Mouse (Mus musculus) megakaryocyte, embryonic 14.5 days (primary cell): ENCODE measurements around the gene Tbl2. TPM values are rescaled to one million over a fixed set of nuclear protein-coding genes. Genes with fewer than 3 reads are reported as not detected.
A peak's percentile ranks its signal among the peaks of the same experiment; 100 is the strongest.

ENCODE experiments used
- H3K27me3 ChIP-seq: replicated peaks from 2 replicates; pipeline ENCODE3; 2012; ENCODE audit warnings: inconsistent platforms
- H3K36me3 ChIP-seq: replicated peaks from 2 replicates; pipeline ENCODE3; 2012; ENCODE audit warnings: low read length, inconsistent platforms, mixed read lengths
- H3K4me1 ChIP-seq: 2 replicates; pipeline ENCODE4 v1.6.1; 2012; ENCODE audit warnings: inconsistent platforms
- H3K4me3 ChIP-seq: replicated peaks from 2 replicates; pipeline ENCODE3; 2012; ENCODE audit warnings: moderate library complexity, mild to moderate bottlenecking, inconsistent platforms
- H3K9me3 ChIP-seq: 2 replicates; pipeline ENCODE4 v1.6.1; 2012; ENCODE audit warnings: inconsistent platforms
- FLI1 ChIP-seq: IDR thresholded peaks from 2 replicates; pipeline ENCODE4 v1.6.1; 2012; ENCODE audit warnings: low read length, inconsistent platforms, mixed read lengths
- GATA1 ChIP-seq: IDR thresholded peaks from 3 replicates; pipeline ENCODE4 v1.6.1; 2012; ENCODE audit warnings: mixed read lengths, low read length, inconsistent platforms, borderline replicate concordance
- polyA plus RNA-seq: library from polyadenylated mRNA; stranded (reverse); fragments of >175 nt; gene quantifications from 2 replicates; pipeline ENCODE4 v1.2.3, GENCODE M21; 2012; ENCODE audit warnings: low replicate concordance; ENCODE audit not compliant: insufficient read depth

Gene Tbl2
- polyA plus RNA-seq, 1 experiment: 6.6 TPM

DNA sequence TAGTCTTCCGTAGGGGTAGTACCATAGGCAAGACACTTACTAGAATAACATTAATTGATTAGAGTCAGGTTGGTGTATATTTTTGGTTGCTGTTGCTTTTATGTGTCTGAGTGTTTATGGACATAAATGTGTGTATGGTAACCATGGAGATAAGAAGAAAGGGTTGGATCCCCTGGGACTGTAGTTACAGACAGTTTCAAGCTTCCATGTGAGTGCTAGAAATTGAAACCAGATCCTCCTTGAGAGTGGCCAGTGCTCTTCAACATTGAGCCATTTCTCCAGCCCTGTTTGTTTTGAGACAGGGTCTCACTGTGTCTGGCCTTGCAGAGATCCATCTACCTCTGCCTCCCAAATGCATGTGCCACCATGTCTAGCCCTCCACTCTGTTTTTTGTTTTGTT, 43.0 kb downstream of the Tbl2 start:
- H3K36me3 ChIP-seq: peaks cover 54% of the 10 kb centered on the region
- H3K9me3 ChIP-seq: no peaks in the 10 kb centered on the region
- peaks cover 80% of the 10 kb centered on the region for H3K4me1 ChIP-seq
- H3K27me3 ChIP-seq: no peaks in the 10 kb centered on the region
- no peak for TF ChIP-seq FLI1
- no peak for TF ChIP-seq GATA1
- no peak overlapping the region for H3K4me3 ChIP-seq

DNA sequence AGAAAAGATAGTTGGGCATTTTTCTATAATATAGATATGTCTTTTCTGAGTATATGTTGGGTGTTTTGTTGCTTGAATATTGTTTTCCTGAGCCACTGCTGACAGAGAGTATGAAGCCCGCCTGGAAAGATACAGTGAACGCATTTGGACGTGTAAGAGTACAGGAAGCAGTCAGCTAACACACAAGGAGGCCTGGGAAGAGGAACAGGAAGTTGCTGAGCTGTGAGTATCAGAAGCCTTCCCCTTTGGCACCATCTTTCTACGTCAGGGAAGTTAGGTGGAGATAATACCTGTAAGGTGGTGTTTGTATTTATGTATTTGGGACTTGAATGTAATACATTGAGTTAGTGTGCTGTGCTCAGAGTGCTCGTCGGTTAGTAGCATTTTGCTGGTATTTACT, 46.9 kb downstream of the Tbl2 start:
- Histone ChIP-seq H3K36me3 (peaks cover 78% of the 10 kb centered on the region), H3K9me3 (no peaks in the 10 kb centered on the region), H3K4me3 (peak overlapping the region; percentile 21), H3K4me1 (peaks cover 57% of the 10 kb centered on the region), H3K27me3 (no peaks in the 10 kb centered on the region)
- TF ChIP-seq FLI1 (no peak), GATA1 (no peak)

DNA sequence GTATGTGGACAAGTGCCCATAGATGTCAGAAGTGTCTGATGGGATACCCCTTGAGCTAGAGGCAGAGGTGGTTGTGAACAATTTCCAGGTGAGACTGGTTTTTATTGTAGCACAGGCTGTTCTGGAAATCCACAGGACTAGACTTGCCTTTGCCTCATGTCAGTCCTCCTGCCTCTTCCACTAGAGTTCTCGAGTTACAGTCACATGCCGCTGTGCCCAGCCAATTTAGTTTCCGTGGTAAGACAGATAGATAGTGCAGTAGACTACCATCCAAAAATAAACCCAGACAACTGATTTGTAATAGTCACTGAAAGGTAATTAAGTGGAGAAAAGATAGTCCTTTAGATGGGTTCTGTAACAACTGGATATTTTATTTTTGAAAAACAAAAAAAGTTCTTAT, 53.3 kb downstream of the Tbl2 start:
- H3K9me3 ChIP-seq: no peaks in the 10 kb centered on the region

DNA sequence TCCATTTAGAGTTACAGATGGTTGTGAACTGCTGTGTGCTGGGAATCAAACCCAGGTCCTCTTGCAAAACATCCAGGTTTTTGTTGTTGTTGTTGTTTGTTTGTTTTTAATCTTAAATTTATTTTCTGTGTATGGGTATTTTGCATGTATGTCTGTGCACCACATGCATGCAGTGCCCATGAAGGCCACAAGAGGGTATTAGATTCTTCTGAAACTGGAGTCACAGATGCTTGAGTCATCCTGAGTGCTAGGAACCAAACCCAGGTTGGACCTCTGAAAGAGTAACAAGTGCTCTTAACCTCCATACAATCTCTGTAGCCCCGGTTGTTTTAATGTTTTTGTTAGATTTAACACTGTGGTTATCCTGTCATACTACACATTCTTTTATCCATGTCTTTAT, 58.7 kb downstream of the Tbl2 start:
- Histone ChIP-seq H3K4me1 (peaks cover 4% of the 10 kb centered on the region), H3K4me3 (no peak overlapping the region), H3K27me3 (no peaks in the 10 kb centered on the region), H3K36me3 (peaks cover 97% of the 10 kb centered on the region), H3K9me3 (no peaks in the 10 kb centered on the region)
- TF ChIP-seq GATA1: no peak
- TF ChIP-seq FLI1: no peak

More for the DNA sequence above, 53.3 kb downstream of the Tbl2 start:
- no peaks in the 10 kb centered on the region for H3K27me3 ChIP-seq
- TF ChIP-seq FLI1: no peak
- peaks cover 89% of the 10 kb centered on the region for H3K36me3 ChIP-seq
- no peak overlapping the region for H3K4me3 ChIP-seq
- peaks cover 15% of the 10 kb centered on the region for H3K4me1 ChIP-seq

Other genes starting within 250 kb of the Tbl2 start
- gene Tmem270, start 242.9 kb upstream of the Tbl2 start, polyA plus RNA-seq: not detected in 2 replicates
- gene Cldn13, start 234.1 kb upstream of the Tbl2 start, polyA plus RNA-seq: not detected in 2 replicates
- 18.7 and 34.3 TPM in 2 replicates for gene Mettl27, start 217.3 kb upstream of the Tbl2 start, polyA plus RNA-seq
- gene Cldn4, start 202.7 kb upstream of the Tbl2 start, polyA plus RNA-seq: not detected in 2 replicates
- 0.64 and 3.8 TPM in 2 replicates for gene Cldn3, start 163.4 kb upstream of the Tbl2 start, polyA plus RNA-seq
- gene Abhd11, start 140.5 kb upstream of the Tbl2 start, polyA plus RNA-seq: 23.7 and 34.3 TPM in 2 replicates
- gene Stx1a, start 126.2 kb upstream of the Tbl2 start, polyA plus RNA-seq: 1.1 and 1.6 TPM in 2 replicates
- gene Dnajc30, start 85.5 kb upstream of the Tbl2 start, polyA plus RNA-seq: 42.1 and 116 TPM in 2 replicates
- 67.0 and 146 TPM in 2 replicates for gene Bud23, start 84.7 kb upstream of the Tbl2 start, polyA plus RNA-seq
- gene Vps37d, start 71.4 kb upstream of the Tbl2 start, polyA plus RNA-seq: 0.44 and 2.3 TPM in 2 replicates
- gene Mlxipl, start 59.8 kb upstream of the Tbl2 start, polyA plus RNA-seq: 0.12 TPM in 1 of 2 replicates, not detected in the other
- 58.2 and 75.1 TPM in 2 replicates for gene Bcl7b, start 18.6 kb downstream of the Tbl2 start, polyA plus RNA-seq
- gene Baz1b, start 37.6 kb downstream of the Tbl2 start, polyA plus RNA-seq: 8.4 and 12.3 TPM in 2 replicates
- gene Fzd9, start 101.6 kb downstream of the Tbl2 start, polyA plus RNA-seq: 0.40 and 1.7 TPM in 2 replicates
- gene Fkbp6, start 200.4 kb downstream of the Tbl2 start, polyA plus RNA-seq: not detected in 2 replicates
- not detected in 2 replicates for gene Trim50, start 203.6 kb downstream of the Tbl2 start, polyA plus RNA-seq
- 6.4 and 14.7 TPM in 2 replicates for gene Nsun5, start 220.3 kb downstream of the Tbl2 start, polyA plus RNA-seq
- 36.0 and 90.7 TPM in 2 replicates for gene Pom121, start 244.9 kb downstream of the Tbl2 start, polyA plus RNA-seq